Mouse (Mus musculus): ENCODE results near the gene Dusp10. TPM values are rescaled to one million over a fixed set of nuclear protein-coding genes. Genes with fewer than 3 reads are reported as not detected.

Gene Dusp10
- polyA plus RNA-seq, 1 experiment from 2014 or later, result 5.1 TPM

- Histone ChIP-seq H3K4me3 (no peak overlapping the region), H3K36me3 (no peaks in the 10 kb centered on the region), H3K9me3 (no peaks in the 10 kb centered on the region), H3K4me1 (peaks cover 12% of the 10 kb centered on the region), H3K27ac (replicated peaks) (no peak overlapping the region), H3K9ac (replicated peaks) (no peak overlapping the region), H3K4me2 (replicated peaks) (no peak overlapping the region), H3K27me3 (no peaks in the 10 kb centered on the region)
- ATAC-seq (replicated peaks), result no peak
- WGBS, result 63% methylated on average over 4 of the region's 4 CpGs
These were observed 48.0 kb downstream of the Dusp10 start for GRCm38 (mm10) chr1:184060828-184061734.

GRCm38 (mm10) chr1:184061901-184062300 is 48.8 kb downstream of the Dusp10 start:
- 88% methylated on average over 1 of the region's 1 CpGs for WGBS
- Histone ChIP-seq H3K9ac (replicated peaks) (no peak overlapping the region), H3K27ac (replicated peaks) (no peak overlapping the region), H3K4me3 (no peak overlapping the region), H3K36me3 (no peaks in the 10 kb centered on the region), H3K9me3 (no peaks in the 10 kb centered on the region), H3K4me2 (replicated peaks) (no peak overlapping the region), H3K27me3 (no peaks in the 10 kb centered on the region), H3K4me1 (peaks cover 20% of the 10 kb centered on the region)
- no peak for ATAC-seq (replicated peaks)

GRCm38 (mm10) chr1:184064306-184064705 is 51.2 kb downstream of the Dusp10 start:
- no peak overlapping the region for H3K4me3 ChIP-seq
- no peak overlapping the region for H3K9ac ChIP-seq (replicated peaks)
- no peaks in the 10 kb centered on the region for H3K9me3 ChIP-seq
- no peak overlapping the region for H3K27ac ChIP-seq (replicated peaks)
- no peaks in the 10 kb centered on the region for H3K27me3 ChIP-seq
- no peaks in the 10 kb centered on the region; the same call in 1 of the 2 replicates for H3K36me3 ChIP-seq
- ATAC-seq (replicated peaks), result no peak
- WGBS, result 80% methylated on average over 7 of the region's 7 CpGs
- H3K4me1 ChIP-seq, result peaks cover 24% of the 10 kb centered on the region
- H3K4me2 ChIP-seq (replicated peaks), result no peak overlapping the region

GRCm38 (mm10) chr1:184065589-184066361 is 52.7 kb downstream of the Dusp10 start:
- Histone ChIP-seq H3K27me3 (no peaks in the 10 kb centered on the region), H3K4me3 (no peak overlapping the region), H3K36me3 (no peaks in the 10 kb centered on the region; the same call in 1 of the 2 replicates), H3K4me1 (peaks cover 24% of the 10 kb centered on the region), H3K9me3 (no peaks in the 10 kb centered on the region), H3K4me2 (replicated peaks) (no peak overlapping the region), H3K9ac (replicated peaks) (no peak overlapping the region), H3K27ac (replicated peaks) (peak overlapping the region; percentile 76)
- peak; percentile 84 for ATAC-seq (replicated peaks)
- WGBS, result 31% methylated on average over 13 of the region's 13 CpGs

GRCm38 (mm10) chr1:184066460-184067287 is 53.6 kb downstream of the Dusp10 start:
- 28% methylated on average over 11 of the region's 11 CpGs for WGBS
- Histone ChIP-seq H3K4me3 (no peak overlapping the region), H3K4me1 (peaks cover 24% of the 10 kb centered on the region), H3K9ac (replicated peaks) (no peak overlapping the region), H3K4me2 (replicated peaks) (no peak overlapping the region), H3K27me3 (no peaks in the 10 kb centered on the region), H3K36me3 (no peaks in the 10 kb centered on the region; the same call in 1 of the 2 replicates), H3K27ac (replicated peaks) (peak overlapping the region; percentile 76), H3K9me3 (no peaks in the 10 kb centered on the region)
- peak; percentile 72 for ATAC-seq (replicated peaks)

- no peaks in the 10 kb centered on the region; the same call in 1 of the 2 replicates for H3K36me3 ChIP-seq
- ATAC-seq (replicated peaks), result no peak
- no peaks in the 10 kb centered on the region for H3K27me3 ChIP-seq
- no peak overlapping the region for H3K9ac ChIP-seq (replicated peaks)
- no peaks in the 10 kb centered on the region for H3K9me3 ChIP-seq
- H3K27ac ChIP-seq (replicated peaks), result no peak overlapping the region; the same call in 1 of the 2 replicates
- WGBS, result 91% methylated on average over 18 of the region's 18 CpGs
- H3K4me2 ChIP-seq (replicated peaks), result no peak overlapping the region
- peaks cover 24% of the 10 kb centered on the region for H3K4me1 ChIP-seq
- no peak overlapping the region for H3K4me3 ChIP-seq
These were observed 54.8 kb downstream of the Dusp10 start for GRCm38 (mm10) chr1:184067704-184068558.

- Histone ChIP-seq H3K27ac (replicated peaks) (no peak overlapping the region), H3K4me3 (no peak overlapping the region), H3K27me3 (no peaks in the 10 kb centered on the region), H3K9ac (replicated peaks) (no peak overlapping the region), H3K4me2 (replicated peaks) (no peak overlapping the region), H3K36me3 (no peaks in the 10 kb centered on the region; the same call in 1 of the 2 replicates), H3K4me1 (peaks cover 24% of the 10 kb centered on the region), H3K9me3 (no peaks in the 10 kb centered on the region)
- ATAC-seq (replicated peaks), result no peak
- WGBS, result 98% methylated on average over 12 of the region's 12 CpGs
These were observed 55.9 kb downstream of the Dusp10 start for GRCm38 (mm10) chr1:184068971-184069370.

GRCm38 (mm10) chr1:184076065-184076464 is 63.0 kb downstream of the Dusp10 start:
- ATAC-seq (replicated peaks), result no peak
- 75% methylated on average over 6 of the region's 6 CpGs for WGBS
- 0 out of 2 replicates have a peak, but pooled peaks cover 3% of the 10 kb centered on the region for H3K4me1 ChIP-seq

GRCm38 (mm10) chr1:184076756-184077155 is 63.7 kb downstream of the Dusp10 start:
- ATAC-seq (replicated peaks), result no peak

More at GRCm38 (mm10) chr1:184076065-184076464, 63.0 kb downstream of the Dusp10 start:
- Histone ChIP-seq H3K36me3 (no peaks in the 10 kb centered on the region), H3K4me3 (no peak overlapping the region), H3K4me2 (replicated peaks) (no peak overlapping the region), H3K27me3 (no peaks in the 10 kb centered on the region), H3K9me3 (no peaks in the 10 kb centered on the region), H3K9ac (replicated peaks) (no peak overlapping the region), H3K27ac (replicated peaks) (no peak overlapping the region)

GRCm38 (mm10) chr1:184079304-184079703 is 66.2 kb downstream of the Dusp10 start:
- no peak overlapping the region for H3K9ac ChIP-seq (replicated peaks)
- 0 out of 2 replicates have a peak, but pooled peaks cover 3% of the 10 kb centered on the region for H3K4me1 ChIP-seq
- H3K36me3 ChIP-seq, result no peaks in the 10 kb centered on the region
- H3K4me3 ChIP-seq, result no peak overlapping the region
- 94% methylated on average over 3 of the region's 3 CpGs for WGBS
- no peak for ATAC-seq (replicated peaks)
- no peaks in the 10 kb centered on the region for H3K9me3 ChIP-seq
- no peak overlapping the region for H3K27ac ChIP-seq (replicated peaks)
- no peaks in the 10 kb centered on the region for H3K27me3 ChIP-seq
- no peak overlapping the region for H3K4me2 ChIP-seq (replicated peaks)

More at GRCm38 (mm10) chr1:184076756-184077155, 63.7 kb downstream of the Dusp10 start:
- Histone ChIP-seq H3K27ac (replicated peaks) (no peak overlapping the region), H3K27me3 (no peaks in the 10 kb centered on the region), H3K9me3 (no peaks in the 10 kb centered on the region), H3K36me3 (no peaks in the 10 kb centered on the region), H3K4me2 (replicated peaks) (no peak overlapping the region), H3K9ac (replicated peaks) (no peak overlapping the region), H3K4me3 (no peak overlapping the region), H3K4me1 (0 out of 2 replicates have a peak, but pooled peaks cover 3% of the 10 kb centered on the region)
- 54% methylated on average over 2 of the region's 2 CpGs for WGBS

GRCm38 (mm10) chr1:184082661-184083060 is 69.6 kb downstream of the Dusp10 start:
- H3K9me3 ChIP-seq, result no peaks in the 10 kb centered on the region
- no peaks in the 10 kb centered on the region for H3K27me3 ChIP-seq
- no peak overlapping the region for H3K4me2 ChIP-seq (replicated peaks)
- WGBS, result 74% methylated on average over 3 of the region's 3 CpGs
- H3K9ac ChIP-seq (replicated peaks), result no peak overlapping the region
- H3K27ac ChIP-seq (replicated peaks), result no peak overlapping the region
- no peak overlapping the region for H3K4me3 ChIP-seq
- no peaks in the 10 kb centered on the region for H3K36me3 ChIP-seq
- ATAC-seq (replicated peaks), result no peak
- H3K4me1 ChIP-seq, result no peaks in the 10 kb centered on the region

Data from forebrain, embryonic 15.5 days (tissue).